In genomic region chr10:63429785-63430305, GRCm38 (mm10) we compare ENCODE assay signal across 8 mouse cellular contexts. TPM values are rescaled to one million over a fixed set of nuclear protein-coding genes. Genes with fewer than 3 reads are reported as not detected.
DNase-seq lines count a peak whose midpoint lies in the region; ATAC-seq and TF ChIP-seq lines count a peak whose summit lies in the region.

Gene Ctnna3, plus strand, starts transcription at chr10:63430098.

- WGBS in embryonic facial prominence, embryonic 13.5 days = under 1% methylated on average over 55 of the region's 55 CpGs
- under 1% methylated on average over 55 of the region's 55 CpGs for WGBS in kidney, adult 2 months
- WGBS in limb, embryonic 12.5 days = under 1% methylated on average over 55 of the region's 55 CpGs
- WGBS in midbrain, embryonic 15.5 days = 0% methylated on average over 55 of the region's 55 CpGs
- WGBS in spleen, adult 2 months = under 1% methylated on average over 55 of the region's 55 CpGs

- H3K36me3 ChIP-seq in embryonic facial prominence, embryonic 13.5 days = no peaks in the 10 kb centered on the region
- H3K36me3 ChIP-seq in kidney, adult 2 months (ENCODE audit: control insufficient read depth, insufficient read depth, low read length) = no peaks in the 10 kb centered on the region
- H3K36me3 ChIP-seq in limb, embryonic 12.5 days = no peaks in the 10 kb centered on the region
- no peaks in the 10 kb centered on the region for H3K36me3 ChIP-seq in midbrain, embryonic 15.5 days (replicated peaks)
- no peaks in the 10 kb centered on the region for H3K36me3 ChIP-seq in spleen, adult 2 months (ENCODE audit: control insufficient read depth, insufficient read depth, low read length)

- peak within 1 kb of the TSS; percentile 68 for H3K4me2 ChIP-seq in embryonic facial prominence, embryonic 13.5 days
- H3K4me2 ChIP-seq in limb, embryonic 12.5 days = peak within 1 kb of the TSS; percentile 68
- H3K4me2 ChIP-seq in midbrain, embryonic 15.5 days = peak within 1 kb of the TSS; percentile 90

- peak; percentile 95 for ATAC-seq in embryonic facial prominence, embryonic 13.5 days (ENCODE audit: insufficient number of reproducible peaks, insufficient read depth, low FRiP score, low TSS enrichment, low read depth)
- peak; percentile 95 for ATAC-seq in limb, embryonic 12.5 days (ENCODE audit: insufficient number of reproducible peaks, insufficient read depth, low FRiP score, low TSS enrichment, low read depth)
- ATAC-seq in midbrain, embryonic 15.5 days (replicated peaks) = peak; percentile 98

- TF ChIP-seq POLR2A in kidney, adult 2 months (IDR thresholded peaks at IDR 0.05; ENCODE audit: low read depth, low read length) = no peak
- TF ChIP-seq POLR2A in spleen, adult 2 months (IDR thresholded peaks at IDR 0.05; ENCODE audit: low read depth, low read length) = no peak

- TF ChIP-seq CTCF in kidney, adult 2 months (conservative IDR thresholded peaks at IDR 0.05; ENCODE audit: insufficient read depth, insufficient read length, low read depth, low read length) = no peak
- TF ChIP-seq CTCF in spleen, adult 2 months (IDR thresholded peaks at IDR 0.05; ENCODE audit: extremely low read depth, insufficient read depth, insufficient read length, insufficient replicate concordance) = no peak

- DNase-seq in 3134 (ENCODE audit: extremely low read depth, insufficient read length, low spot score) = peak; percentile 90
- peak; percentile 91 to 94 for DNase-seq in adrenal gland, postnatal 36 days
- DNase-seq in heart, adult 18-20 months = peak; percentile 88 to 92
- peak; percentile 95 for DNase-seq in kidney, adult 2 months
- peak; percentile 88 to 92 for DNase-seq in spleen, adult 2 months (ENCODE audit: low read depth in 1 of 2, low spot score in 2 of 2)

- peak within 1 kb of the TSS; percentile 84 for H3K27ac ChIP-seq in embryonic facial prominence, embryonic 13.5 days
- peak within 1 kb of the TSS; percentile 14; the same call in 1 of the 2 replicates for H3K27ac ChIP-seq in kidney, adult 2 months (ENCODE audit: insufficient read depth, low read depth, low read length)
- peak within 1 kb of the TSS; percentile 81 for H3K27ac ChIP-seq in limb, embryonic 12.5 days
- H3K27ac ChIP-seq in midbrain, embryonic 15.5 days = peak within 1 kb of the TSS; percentile 80
- H3K27ac ChIP-seq in spleen, adult 2 months (ENCODE audit: insufficient read depth, low read length) = peak within 1 kb of the TSS; percentile 77

- no peaks in the 10 kb centered on the region for H3K9me3 ChIP-seq in embryonic facial prominence, embryonic 13.5 days
- H3K9me3 ChIP-seq in limb, embryonic 12.5 days = no peaks in the 10 kb centered on the region
- no peaks in the 10 kb centered on the region for H3K9me3 ChIP-seq in midbrain, embryonic 15.5 days

- H3K4me3 ChIP-seq in embryonic facial prominence, embryonic 13.5 days = peak within 1 kb of the TSS; percentile 75
- H3K4me3 ChIP-seq in kidney, adult 2 months (ENCODE audit: insufficient read depth, low read depth, low read length) = peak within 1 kb of the TSS; percentile 75
- H3K4me3 ChIP-seq in limb, embryonic 12.5 days (replicated peaks) = peak within 1 kb of the TSS; percentile 71
- peak within 1 kb of the TSS; percentile 80 for H3K4me3 ChIP-seq in midbrain, embryonic 15.5 days
- H3K4me3 ChIP-seq in spleen, adult 2 months (ENCODE audit: extremely low read depth, insufficient read depth, insufficient read length) = peak within 1 kb of the TSS; percentile 86

- no peaks in the 10 kb centered on the region for H3K27me3 ChIP-seq in embryonic facial prominence, embryonic 13.5 days
- H3K27me3 ChIP-seq in kidney, adult 2 months (replicated peaks; ENCODE audit: control insufficient read depth, insufficient read depth, low read length) = no peaks in the 10 kb centered on the region
- no peaks in the 10 kb centered on the region for H3K27me3 ChIP-seq in limb, embryonic 12.5 days
- H3K27me3 ChIP-seq in midbrain, embryonic 15.5 days (replicated peaks) = no peaks in the 10 kb centered on the region
- no peaks in the 10 kb centered on the region for H3K27me3 ChIP-seq in spleen, adult 2 months (ENCODE audit: control insufficient read depth, insufficient read depth, low read length)

- no peaks in the 10 kb centered on the region for H3K4me1 ChIP-seq in embryonic facial prominence, embryonic 13.5 days
- no peaks in the 10 kb centered on the region; the same call in 1 of the 2 replicates for H3K4me1 ChIP-seq in kidney, adult 2 months (ENCODE audit: control insufficient read depth, insufficient read depth, low read length)
- H3K4me1 ChIP-seq in limb, embryonic 12.5 days (replicated peaks) = no peaks in the 10 kb centered on the region
- H3K4me1 ChIP-seq in midbrain, embryonic 15.5 days = peaks cover 5% of the 10 kb centered on the region; the same call in 1 of the 2 replicates
- no peaks in the 10 kb centered on the region for H3K4me1 ChIP-seq in spleen, adult 2 months (ENCODE audit: control insufficient read depth, insufficient read depth, insufficient read length)

- H3K9ac ChIP-seq in embryonic facial prominence, embryonic 13.5 days = peak within 1 kb of the TSS; percentile 82
- peak within 1 kb of the TSS; percentile 65 for H3K9ac ChIP-seq in limb, embryonic 12.5 days (replicated peaks)
- peak within 1 kb of the TSS; percentile 59 for H3K9ac ChIP-seq in midbrain, embryonic 15.5 days

RNA-seq across cellular contexts. Expression of gene Ctnna3, which starts in this region (rescaled TPM):
- 1 to 10 TPM in 1 of 2 experiments, under 1 TPM in 1; 0.63 to 1.1 TPM for total RNA-seq in adrenal gland, postnatal 36 days (2021)
- polyA plus RNA-seq in embryonic facial prominence, embryonic 13.5 days (2015; fragmentation: Nextera tagmentation; extraction: Ambion mirVana) = 0.67 and 0.90 TPM in 2 replicates
- 10 to 100 TPM; 50.1 to 53.2 TPM for total RNA-seq in heart, adult 18-20 months (2021)
- polyA plus RNA-seq in kidney, adult 2 months (2012; rRNA removed) = 0.09 and 0.15 TPM in 2 replicates
- 0.14 and 0.24 TPM in 2 replicates for polyA plus RNA-seq in limb, embryonic 12.5 days (2016; fragmentation: Nextera tagmentation; extraction: Ambion mirVana)
- 0.61 and 0.80 TPM in 2 replicates for polyA plus RNA-seq in midbrain, embryonic 15.5 days (2015; fragmentation: Nextera tagmentation; extraction: Ambion mirVana)
- polyA plus RNA-seq in spleen, adult 2 months (2012; rRNA removed) = 0.07 and 0.08 TPM in 2 replicates

Comparison
In these comparisons a context has a peak if more than half of its experiments do, and no peak if none do; other contexts are left out.
1. Peak in every context shown above with its lines: DNase-seq, ATAC-seq, H3K4me3 ChIP-seq and H3K27ac ChIP-seq.
2. RNA of gene Ctnna3 (total RNA-seq): 50.1 to 53.2 TPM in heart, adult 18-20 months; 0.63 to 1.1 TPM in adrenal gland, postnatal 36 days; every median in the first group is over 10 times any median in the second.
3. Peak in ATAC-seq, H3K4me3 ChIP-seq, H3K27ac ChIP-seq, H3K9ac ChIP-seq and H3K4me2 ChIP-seq in embryonic facial prominence, embryonic 13.5 days; RNA of the gene not detected or under 1 TPM.
4. Peak in DNase-seq, H3K4me3 ChIP-seq and H3K27ac ChIP-seq in kidney, adult 2 months; RNA of the gene not detected or under 1 TPM.
5. Peak in ATAC-seq, H3K4me3 ChIP-seq, H3K27ac ChIP-seq, H3K9ac ChIP-seq and H3K4me2 ChIP-seq in limb, embryonic 12.5 days; RNA of the gene not detected or under 1 TPM.
6. Peak in ATAC-seq, H3K4me3 ChIP-seq, H3K27ac ChIP-seq, H3K9ac ChIP-seq and H3K4me2 ChIP-seq in midbrain, embryonic 15.5 days; RNA of the gene not detected or under 1 TPM.
7. Peak in DNase-seq, H3K4me3 ChIP-seq and H3K27ac ChIP-seq in spleen, adult 2 months; RNA of the gene not detected or under 1 TPM.
8. H3K27ac ChIP-seq: peak in every context shown above with its lines; median percentile 84 in embryonic facial prominence, embryonic 13.5 days; 81 in limb, embryonic 12.5 days; 80 in midbrain, embryonic 15.5 days; 77 in spleen, adult 2 months; 14 in kidney, adult 2 months.